Mouse (Mus musculus): Measurements from ENCODE around the gene Fv1. TPM values are rescaled to one million over a fixed set of nuclear protein-coding genes. Genes with fewer than 3 reads are reported as not detected.
A peak's percentile ranks its signal among the peaks of the same experiment; 100 is the strongest.
"Not testable (repeated sequence)": the region's sequence is repeated elsewhere in the genome, so short reads cannot be mapped to it uniquely, and the experiment has no call there.

Gene Fv1
- polyA plus RNA-seq, 1 experiment from 2014 or later: 9.0 TPM

DNA sequence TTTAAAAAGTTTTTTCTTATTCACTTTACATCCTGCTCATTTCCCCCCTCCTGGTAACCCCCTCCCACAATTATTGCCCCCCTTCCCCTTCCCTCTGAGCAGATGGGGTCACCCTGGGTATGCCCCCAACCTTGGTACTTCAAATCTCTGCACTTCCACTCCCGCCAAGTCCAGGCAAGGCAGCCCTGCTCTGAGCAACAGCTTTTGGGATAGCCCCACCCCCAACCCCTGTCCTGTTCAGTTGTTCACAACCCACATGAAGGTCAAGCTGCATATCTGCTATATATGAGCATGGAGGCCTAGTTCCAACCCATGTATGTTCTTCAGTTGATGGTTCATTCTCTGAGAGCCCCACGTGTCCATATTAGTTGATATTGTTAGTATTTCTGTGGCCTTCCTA, 18.0 kb upstream of the Fv1 start:
- WGBS: 66% methylated on average over 2 of the region's 2 CpGs
- Histone ChIP-seq H3K4me2 (ENCODE audit: low read length) (no peak overlapping the region), H3K27me3 (replicated peaks; ENCODE audit: control insufficient read depth, insufficient read depth, low read length) (no peaks in the 10 kb centered on the region), H3K27ac (ENCODE audit: low read depth) (no peak overlapping the region), H3K9me3 (ENCODE audit: control insufficient read depth, low read length) (no peaks in the 10 kb centered on the region), H3K4me1 (replicated peaks; ENCODE audit: control insufficient read depth, insufficient read depth, low read length) (peaks cover 6% of the 10 kb centered on the region; the same call in 1 of the 2 replicates), H3K4me3 (ENCODE audit: low read depth, low read length) (no peak overlapping the region), H3K36me3 (ENCODE audit: control insufficient read depth, insufficient read depth, low read length) (no peaks in the 10 kb centered on the region), H3K9ac (ENCODE audit: low read length) (no peak overlapping the region)
- ATAC-seq (replicated peaks; ENCODE audit: low FRiP score, low TSS enrichment, low read depth) (no peak), DNase-seq (ENCODE audit: low spot score) (no peak)

DNA sequence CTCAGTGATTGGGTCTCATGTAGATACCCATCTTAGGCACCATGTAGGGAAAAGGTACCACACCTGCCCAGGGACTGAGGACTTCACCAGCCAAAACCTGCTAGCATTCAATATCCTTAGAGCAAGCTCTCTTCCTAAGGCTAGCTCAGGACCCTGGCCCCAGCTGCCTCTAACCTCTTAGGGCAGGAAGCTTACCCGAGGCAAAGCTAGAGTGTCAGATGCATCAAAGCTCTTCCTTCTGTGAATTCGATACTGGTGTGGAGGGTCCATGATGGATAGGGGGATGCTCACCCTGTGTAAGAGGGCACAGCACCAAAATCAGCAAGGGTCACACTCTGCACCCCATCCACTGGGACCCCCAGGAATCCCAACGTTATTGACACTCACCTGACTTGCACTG, 6.7 kb upstream of the Fv1 start:
- ATAC-seq (replicated peaks; ENCODE audit: low FRiP score, low TSS enrichment, low read depth) (no peak), DNase-seq (ENCODE audit: low spot score) (no peak)
- Histone ChIP-seq H3K36me3 (ENCODE audit: control insufficient read depth, insufficient read depth, low read length) (peaks cover 49% of the 10 kb centered on the region), H3K9me3 (ENCODE audit: control insufficient read depth, low read length) (no peaks in the 10 kb centered on the region), H3K27ac (ENCODE audit: low read depth) (no peak overlapping the region), H3K4me1 (replicated peaks; ENCODE audit: control insufficient read depth, insufficient read depth, low read length) (no peaks in the 10 kb centered on the region), H3K27me3 (replicated peaks; ENCODE audit: control insufficient read depth, insufficient read depth, low read length) (no peaks in the 10 kb centered on the region), H3K4me2 (ENCODE audit: low read length) (no peak overlapping the region), H3K4me3 (ENCODE audit: low read depth, low read length) (no peak overlapping the region), H3K9ac (ENCODE audit: low read length) (no peak overlapping the region)
- WGBS: 88% methylated on average over 3 of the region's 3 CpGs

DNA sequence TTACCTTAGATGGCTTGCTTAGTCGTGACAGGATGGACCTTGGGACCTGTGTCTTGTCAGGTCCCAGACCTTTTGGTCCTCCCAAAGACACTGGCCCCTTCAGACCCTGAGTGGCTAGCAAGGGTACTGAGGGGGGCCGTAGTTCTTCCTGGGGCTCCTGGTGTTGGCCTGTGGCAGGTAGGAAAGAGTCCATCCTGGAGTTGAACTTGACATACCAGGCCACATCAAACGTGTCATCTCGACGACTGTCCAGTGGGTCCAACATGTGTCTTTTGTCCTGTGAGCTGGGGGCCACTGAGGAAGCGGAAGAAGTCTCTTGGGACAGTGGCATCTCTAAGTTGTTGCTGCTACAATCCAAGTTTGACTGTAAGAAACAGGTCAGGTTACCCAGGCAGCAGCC, 3.1 kb upstream of the Fv1 start:
- H3K4me2 ChIP-seq (ENCODE audit: low read length): no peak overlapping the region
- no peak overlapping the region for H3K27ac ChIP-seq (ENCODE audit: low read depth)
- 92% methylated on average over 6 of the region's 6 CpGs for WGBS
- no peak overlapping the region for H3K4me3 ChIP-seq (ENCODE audit: low read depth, low read length)
- ATAC-seq (replicated peaks; ENCODE audit: low FRiP score, low TSS enrichment, low read depth) (no peak), DNase-seq (ENCODE audit: low spot score) (no peak)
- peaks cover 48% of the 10 kb centered on the region for H3K36me3 ChIP-seq (ENCODE audit: control insufficient read depth, insufficient read depth, low read length)
- peaks cover 19% of the 10 kb centered on the region for H3K4me1 ChIP-seq (replicated peaks; ENCODE audit: control insufficient read depth, insufficient read depth, low read length)
- no peaks in the 10 kb centered on the region for H3K27me3 ChIP-seq (replicated peaks; ENCODE audit: control insufficient read depth, insufficient read depth, low read length)
- no peaks in the 10 kb centered on the region for H3K9me3 ChIP-seq (ENCODE audit: control insufficient read depth, low read length)
- H3K9ac ChIP-seq (ENCODE audit: low read length): no peak overlapping the region

- no peak overlapping the region for H3K27ac ChIP-seq (ENCODE audit: low read depth)
- no peak for ATAC-seq (replicated peaks; ENCODE audit: low FRiP score, low TSS enrichment, low read depth)
- no peak overlapping the region for H3K9ac ChIP-seq (ENCODE audit: low read length)
- no peak overlapping the region for H3K4me2 ChIP-seq (ENCODE audit: low read length)
- no peaks in the 10 kb centered on the region for H3K27me3 ChIP-seq (replicated peaks; ENCODE audit: control insufficient read depth, insufficient read depth, low read length)
- H3K36me3 ChIP-seq (ENCODE audit: control insufficient read depth, insufficient read depth, low read length): peaks cover 44% of the 10 kb centered on the region
- 97% methylated on average over 9 of the region's 9 CpGs for WGBS
- peaks cover 19% of the 10 kb centered on the region for H3K4me1 ChIP-seq (replicated peaks; ENCODE audit: control insufficient read depth, insufficient read depth, low read length)
- DNase-seq (ENCODE audit: low spot score): no peak
- H3K9me3 ChIP-seq (ENCODE audit: control insufficient read depth, low read length): no peaks in the 10 kb centered on the region
- no peak overlapping the region for H3K4me3 ChIP-seq (ENCODE audit: low read depth, low read length)
These were observed 2.7 kb upstream of the Fv1 start for GRCm38 (mm10) chr4:147866056-147866455.

DNA sequence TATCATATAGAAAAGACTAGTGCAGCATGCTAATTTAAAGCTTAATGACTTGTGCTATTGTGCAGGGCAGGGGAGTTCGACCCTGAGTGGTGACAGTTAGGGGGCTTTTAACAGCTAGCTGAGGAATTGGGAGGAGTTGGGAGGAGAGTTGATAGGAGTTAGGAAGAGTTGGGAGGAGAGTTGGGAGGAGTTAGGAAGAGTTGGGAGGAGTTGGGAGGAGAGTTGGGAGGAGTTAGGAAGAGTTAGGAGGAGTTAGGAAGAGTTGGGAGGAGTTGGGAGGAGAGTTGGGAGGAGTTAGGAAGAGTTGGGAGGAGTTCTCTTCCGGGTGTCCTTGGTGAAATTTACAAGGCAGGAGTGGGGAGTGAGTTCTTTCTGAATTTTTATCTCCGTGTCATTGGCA, 2.0 kb upstream of the Fv1 start:
- not testable (repeated sequence) for H3K9ac ChIP-seq (ENCODE audit: low read length); H3K27ac ChIP-seq (ENCODE audit: low read depth); DNase-seq (ENCODE audit: low spot score); ATAC-seq (replicated peaks; ENCODE audit: low FRiP score, low TSS enrichment, low read depth); H3K27me3 ChIP-seq (replicated peaks; ENCODE audit: control insufficient read depth, insufficient read depth, low read length); H3K4me3 ChIP-seq (ENCODE audit: low read depth, low read length); H3K9me3 ChIP-seq (ENCODE audit: control insufficient read depth, low read length)
- Histone ChIP-seq H3K4me1 (replicated peaks; ENCODE audit: control insufficient read depth, insufficient read depth, low read length) (peaks cover 19% of the 10 kb centered on the region), H3K36me3 (ENCODE audit: control insufficient read depth, insufficient read depth, low read length) (peaks cover 39% of the 10 kb centered on the region), H3K4me2 (ENCODE audit: low read length) (peak overlapping the region; percentile 60; the same call in 1 of the 2 replicates)
- WGBS: 47% methylated on average over 3 of the region's 3 CpGs

GRCm38 (mm10) chr4:147867563-147868449, 973 bp upstream of the Fv1 start:
- 3% methylated on average over 22 of the region's 22 CpGs for WGBS
- peak overlapping the region; percentile 84 for H3K27ac ChIP-seq (ENCODE audit: low read depth)

GRCm38 (mm10) chr4:147869238-147869637, 459 bp downstream of the Fv1 start:
- H3K36me3 ChIP-seq (ENCODE audit: control insufficient read depth, insufficient read depth, low read length): peaks cover 37% of the 10 kb centered on the region
- peak; percentile 61 for DNase-seq (ENCODE audit: low spot score)

More at GRCm38 (mm10) chr4:147867563-147868449, 973 bp upstream of the Fv1 start:
- Histone ChIP-seq H3K9ac (ENCODE audit: low read length) (peak overlapping the region; percentile 66), H3K27me3 (replicated peaks; ENCODE audit: control insufficient read depth, insufficient read depth, low read length) (no peaks in the 10 kb centered on the region), H3K9me3 (ENCODE audit: control insufficient read depth, low read length) (no peaks in the 10 kb centered on the region), H3K4me1 (replicated peaks; ENCODE audit: control insufficient read depth, insufficient read depth, low read length) (peaks cover 19% of the 10 kb centered on the region), H3K4me3 (ENCODE audit: low read depth, low read length) (peak overlapping the region; percentile 83), H3K36me3 (ENCODE audit: control insufficient read depth, insufficient read depth, low read length) (peaks cover 36% of the 10 kb centered on the region), H3K4me2 (ENCODE audit: low read length) (peak overlapping the region; percentile 60)
- DNase-seq (ENCODE audit: low spot score) (no peak), ATAC-seq (replicated peaks; ENCODE audit: low FRiP score, low TSS enrichment, low read depth) (no peak)

GRCm38 (mm10) chr4:147875852-147876575, 7.2 kb downstream of the Fv1 start:
- Histone ChIP-seq H3K4me1 (replicated peaks; ENCODE audit: control insufficient read depth, insufficient read depth, low read length) (no peaks in the 10 kb centered on the region), H3K27ac (ENCODE audit: low read depth) (no peak overlapping the region), H3K9me3 (ENCODE audit: control insufficient read depth, low read length) (no peaks in the 10 kb centered on the region), H3K4me2 (ENCODE audit: low read length) (no peak overlapping the region), H3K4me3 (ENCODE audit: low read depth, low read length) (no peak overlapping the region), H3K9ac (ENCODE audit: low read length) (no peak overlapping the region), H3K27me3 (replicated peaks; ENCODE audit: control insufficient read depth, insufficient read depth, low read length) (no peaks in the 10 kb centered on the region), H3K36me3 (ENCODE audit: control insufficient read depth, insufficient read depth, low read length) (peaks cover 80% of the 10 kb centered on the region)
- no peak for DNase-seq (ENCODE audit: low spot score)
- no peak for ATAC-seq (replicated peaks; ENCODE audit: low FRiP score, low TSS enrichment, low read depth)
- WGBS: 88% methylated on average over 4 of the region's 4 CpGs

More at GRCm38 (mm10) chr4:147869238-147869637, 459 bp downstream of the Fv1 start:
- Histone ChIP-seq H3K27ac (ENCODE audit: low read depth) (peak overlapping the region; percentile 65), H3K4me3 (ENCODE audit: low read depth, low read length) (peak overlapping the region; percentile 83), H3K9ac (ENCODE audit: low read length) (peak overlapping the region; percentile 63), H3K4me2 (ENCODE audit: low read length) (peak overlapping the region; percentile 82), H3K9me3 (ENCODE audit: control insufficient read depth, low read length) (no peaks in the 10 kb centered on the region), H3K27me3 (replicated peaks; ENCODE audit: control insufficient read depth, insufficient read depth, low read length) (no peaks in the 10 kb centered on the region), H3K4me1 (replicated peaks; ENCODE audit: control insufficient read depth, insufficient read depth, low read length) (peaks cover 19% of the 10 kb centered on the region)
- no peak for ATAC-seq (replicated peaks; ENCODE audit: low FRiP score, low TSS enrichment, low read depth)
- WGBS: 17% methylated on average over 5 of the region's 5 CpGs
